Mouse (Mus musculus) ES-E14 (cell line): ENCODE measurements around the gene Phkb. TPM values are rescaled to one million over a fixed set of nuclear protein-coding genes. Genes with fewer than 3 reads are reported as not detected.

ENCODE experiments used
- DNase-seq: peaks from one replicate; pipeline ENCODE4 v3.0.0-alpha.2; 2013; ENCODE audit warnings: low read depth, low spot score
- H3K27ac ChIP-seq: 2 replicates; pipeline ENCODE4 v1.5.1; 2012; ENCODE audit warnings: low read depth, mild to moderate bottlenecking, low read length, moderate library complexity, mixed read lengths; ENCODE audit not compliant: poor library complexity, insufficient read depth, severe bottlenecking
- H3K36me3 ChIP-seq: 2 replicates; pipeline ENCODE4 v1.6.1; 2012; ENCODE audit warnings: mild to moderate bottlenecking, low read length, moderate library complexity, mixed read lengths; ENCODE audit not compliant: control insufficient read depth, poor library complexity, insufficient read depth, severe bottlenecking
- H3K4me1 ChIP-seq, 2 experiments: fragments of 150-350 bp in 1 of 2; sonication (generic) in 1 of 2; 2 replicates each; pipeline ENCODE4 v1.6.1; 2012; ENCODE audit warnings: low read length in 2 of 2, mild to moderate bottlenecking in 1 of 2, mixed read lengths in 1 of 2; ENCODE audit not compliant: control insufficient read depth in 2 of 2, insufficient read depth in 2 of 2, poor library complexity in 1 of 2
- H3K4me3 ChIP-seq, 2 experiments: fragments of 150-350 bp in 1 of 2; sonication (generic) in 1 of 2; 2 replicates each; pipeline ENCODE4 v1.5.1; 2012; ENCODE audit warnings: low read length in 2 of 2, low read depth in 1 of 2, mild to moderate bottlenecking in 1 of 2, mixed read lengths in 1 of 2; ENCODE audit not compliant: insufficient read depth in 1 of 2, poor library complexity in 1 of 2, severe bottlenecking in 1 of 2
- H3K9ac ChIP-seq: 2 replicates; pipeline ENCODE4 v1.6.1; 2012; ENCODE audit warnings: low read depth, mild to moderate bottlenecking, low read length, mixed read lengths; ENCODE audit not compliant: poor library complexity, insufficient read depth, severe bottlenecking
- H3K9me3 ChIP-seq: fragments of 150-350 bp; sonication (generic); 2 replicates; pipeline ENCODE4 v1.6.1; 2012; ENCODE audit warnings: low read depth, mild to moderate bottlenecking, low read length; ENCODE audit not compliant: control insufficient read depth, insufficient read depth
- CHD2 ChIP-seq: IDR thresholded peaks from 2 replicates; pipeline ENCODE4 v1.6.1; 2014; ENCODE audit warnings: mild to moderate bottlenecking, low read depth, low read length, inconsistent platforms
- HCFC1 ChIP-seq: IDR thresholded peaks from 2 replicates; pipeline ENCODE4 v1.6.1; 2012; ENCODE audit warnings: low read length, inconsistent platforms, borderline replicate concordance; ENCODE audit not compliant: insufficient read depth
- MAFK ChIP-seq: IDR thresholded peaks from 2 replicates; pipeline ENCODE4 v1.6.1; 2014; ENCODE audit warnings: mild to moderate bottlenecking, low read depth, low read length, inconsistent platforms; ENCODE audit not compliant: insufficient read depth
- ZC3H11A ChIP-seq: IDR thresholded peaks from 2 replicates; pipeline ENCODE4 v1.6.1; 2012; ENCODE audit warnings: low read depth, mild to moderate bottlenecking, inconsistent platforms, low read length, borderline replicate concordance
- ZNF384 ChIP-seq: IDR thresholded peaks from 2 replicates; pipeline ENCODE4 v1.6.1; 2012; ENCODE audit warnings: low read depth, low read length, inconsistent platforms
- in situ Hi-C, 2 experiments: fragments of 600-800 bp; cut with MboI; formaldehyde crosslinking; loops; one replicate each; pipeline ENCODE4 v1.15.1; 2025; ENCODE audit warnings: low sequenced_read_pairs in 2 of 2, inconsistent platforms in 1 of 2; ENCODE audit not compliant: unreplicated experiment in 2 of 2
- total RNA-seq: library from RNA; depleted of rRNA; stranded (reverse); fragments of 300-350 nt; gene quantifications from 2 replicates; pipeline ENCODE4 v1.2.3, GENCODE M21; 2012

Phkb gene
- total RNA-seq, 1 experiment, result 28.1 TPM

GRCm38 (mm10) chr8:86035371-86035770 lies 194.6 kb downstream of the Phkb start:
- in situ Hi-C loops, result no loop called here
- Histone ChIP-seq H3K9me3 (no peaks in the 10 kb centered on the region), H3K4me1 (no peaks in the 10 kb centered on the region), H3K27ac (no peak overlapping the region), H3K36me3 (no peaks in the 10 kb centered on the region), H3K4me3 (no peak overlapping the region), H3K9ac (no peak overlapping the region)
- DNase-seq, result no peak
- no peak for TF ChIP-seq MAFK
- no peak for TF ChIP-seq ZNF384
- TF ChIP-seq HCFC1, result no peak
- TF ChIP-seq CHD2, result no peak
- TF ChIP-seq ZC3H11A, result no peak

- Histone ChIP-seq H3K9ac (no peak overlapping the region), H3K27ac (no peak overlapping the region), H3K4me3 (no peak overlapping the region), H3K9me3 (no peaks in the 10 kb centered on the region), H3K4me1 (no peaks in the 10 kb centered on the region), H3K36me3 (peaks cover under 1% of the 10 kb centered on the region; the same call in 1 of the 2 replicates)
- TF ChIP-seq HCFC1, result no peak
- TF ChIP-seq ZNF384, result no peak
- no peak for TF ChIP-seq MAFK
- TF ChIP-seq ZC3H11A, result no peak
- no peak for TF ChIP-seq CHD2
- DNase-seq, result no peak
- in situ Hi-C loops, result no loop called here
These were observed 197.7 kb downstream of the Phkb start for GRCm38 (mm10) chr8:86038462-86038861.

- H3K27ac ChIP-seq, result no peak overlapping the region
These were observed 201.3 kb downstream of the Phkb start for GRCm38 (mm10) chr8:86042049-86042448.

GRCm38 (mm10) chr8:86050882-86051281 lies 210.1 kb downstream of the Phkb start:
- Histone ChIP-seq H3K9ac (no peak overlapping the region), H3K36me3 (no peaks in the 10 kb centered on the region), H3K4me1 (no peaks in the 10 kb centered on the region), H3K4me3 (no peak overlapping the region), H3K9me3 (no peaks in the 10 kb centered on the region), H3K27ac (no peak overlapping the region)
- TF ChIP-seq MAFK (peak; percentile 74), CHD2 (no peak)
- no peak for DNase-seq
- in situ Hi-C loops, result no loop called here

More at GRCm38 (mm10) chr8:86042049-86042448, 201.3 kb downstream of the Phkb start:
- Histone ChIP-seq H3K9me3 (no peaks in the 10 kb centered on the region), H3K4me3 (no peak overlapping the region), H3K36me3 (peaks cover 2% of the 10 kb centered on the region; the same call in 1 of the 2 replicates), H3K9ac (no peak overlapping the region), H3K4me1 (no peaks in the 10 kb centered on the region)
- DNase-seq, result no peak
- TF ChIP-seq ZC3H11A, result no peak
- TF ChIP-seq MAFK, result no peak
- TF ChIP-seq HCFC1, result no peak
- no peak for TF ChIP-seq ZNF384
- no peak for TF ChIP-seq CHD2
- in situ Hi-C loops, result no loop called here

- no peak for DNase-seq
- H3K9ac ChIP-seq, result no peak overlapping the region
- no peaks in the 10 kb centered on the region for H3K4me1 ChIP-seq
- no peak overlapping the region for H3K4me3 ChIP-seq
- no peak overlapping the region for H3K27ac ChIP-seq
- peaks cover 2% of the 10 kb centered on the region for H3K36me3 ChIP-seq
- in situ Hi-C loops, result no loop called here
- no peak for TF ChIP-seq ZC3H11A
- TF ChIP-seq HCFC1, result no peak
- no peak for TF ChIP-seq ZNF384
- no peak for TF ChIP-seq CHD2
- H3K9me3 ChIP-seq, result no peaks in the 10 kb centered on the region
These were observed 211.2 kb downstream of the Phkb start for GRCm38 (mm10) chr8:86052003-86052402.
